Mouse (Mus musculus) layer of hippocampus, postnatal 10 days (tissue): Measurements from ENCODE around the gene Naa80. TPM values are rescaled to one million over a fixed set of nuclear protein-coding genes. Genes with fewer than 3 reads are reported as not detected.
A peak's percentile ranks its signal among the peaks of the same experiment; 100 is the strongest.
"Not testable (repeated sequence)": the region's sequence is repeated elsewhere in the genome, so short reads cannot be mapped to it uniquely, and the experiment has no call there.

ENCODE experiments used
- DNase-seq, 2 experiments: peaks; one replicate each; pipeline ENCODE4 v3.0.0; 2021; ENCODE audit warnings: low spot score in 2 of 2
- total RNA-seq, 2 experiments: library from RNA; stranded (reverse); gene quantifications; 2 replicates each; pipeline ENCODE4 v1.2.3; 2021

The Naa80 gene
- total RNA-seq, 2 experiments from 2014 or later: 10.7 to 11.9 TPM

GRCm38 (mm10) chr9:107550491-107551116, 28.1 kb upstream of the Naa80 start:
- DNase-seq: no peak

GRCm38 (mm10) chr9:107551117-107551889, 27.4 kb upstream of the Naa80 start, which contains the start of gene Rassf1:
Gene Rassf1 (plus strand): TSS chr9:107551555.
- peak in 1 of 2 experiments; percentile 41 for DNase-seq

GRCm38 (mm10) chr9:107551890-107552355, 26.8 kb upstream of the Naa80 start:
- DNase-seq: no peak

GRCm38 (mm10) chr9:107552690-107553393, 25.8 kb upstream of the Naa80 start:
- DNase-seq: no peak

- DNase-seq: peak in 1 of 2 experiments; percentile 51
Measured at GRCm38 (mm10) chr9:107553541-107554318, 25.0 kb upstream of the Naa80 start.

GRCm38 (mm10) chr9:107554319-107554825, 24.3 kb upstream of the Naa80 start:
- peak; percentile 86 to 90 for DNase-seq

- DNase-seq: peak in 1 of 2 experiments; percentile 36
Measured at GRCm38 (mm10) chr9:107555031-107555457, 23.6 kb upstream of the Naa80 start.

GRCm38 (mm10) chr9:107555701-107556100, 23.0 kb upstream of the Naa80 start:
- no peak for DNase-seq

GRCm38 (mm10) chr9:107556346-107556745, 22.3 kb upstream of the Naa80 start:
- DNase-seq: no peak

- DNase-seq: peak; percentile 89 to 92
Measured at GRCm38 (mm10) chr9:107563029-107563581, 15.6 kb upstream of the Naa80 start, which contains the start of gene Tusc2. Gene Tusc2 (plus strand): TSS chr9:107563255.

- DNase-seq: not testable (repeated sequence)
Measured at GRCm38 (mm10) chr9:107565556-107565955, 13.1 kb upstream of the Naa80 start.

GRCm38 (mm10) chr9:107566041-107566709, 12.5 kb upstream of the Naa80 start:
- DNase-seq: peak; percentile 78 to 84

- DNase-seq: no peak
Measured at GRCm38 (mm10) chr9:107566855-107567254, 11.8 kb upstream of the Naa80 start.

GRCm38 (mm10) chr9:107567702-107568319, 10.9 kb upstream of the Naa80 start, which contains the start of gene Hyal2:
Gene Hyal2 (plus strand): TSS chr9:107567945.
- DNase-seq: no peak

- DNase-seq: peak; percentile 81 to 86
Measured at GRCm38 (mm10) chr9:107568331-107569261, 10.1 kb upstream of the Naa80 start.

GRCm38 (mm10) chr9:107569270-107569669, 9.4 kb upstream of the Naa80 start:
- DNase-seq: no peak

- DNase-seq: no peak
Measured at GRCm38 (mm10) chr9:107570016-107570415, 8.7 kb upstream of the Naa80 start.

GRCm38 (mm10) chr9:107570845-107571244, 7.8 kb upstream of the Naa80 start:
- no peak for DNase-seq
